Mouse (Mus musculus) kidney, adult 18-20 months (tissue): ENCODE data around the gene Pp2d1.
"Not testable (repeated sequence)": the region's sequence is repeated elsewhere in the genome, so short reads cannot be mapped to it uniquely, and the experiment has no call there.

ENCODE experiments used
- DNase-seq: peaks from one replicate; pipeline ENCODE4 v3.0.0; 2021

Gene Pp2d1

DNA sequence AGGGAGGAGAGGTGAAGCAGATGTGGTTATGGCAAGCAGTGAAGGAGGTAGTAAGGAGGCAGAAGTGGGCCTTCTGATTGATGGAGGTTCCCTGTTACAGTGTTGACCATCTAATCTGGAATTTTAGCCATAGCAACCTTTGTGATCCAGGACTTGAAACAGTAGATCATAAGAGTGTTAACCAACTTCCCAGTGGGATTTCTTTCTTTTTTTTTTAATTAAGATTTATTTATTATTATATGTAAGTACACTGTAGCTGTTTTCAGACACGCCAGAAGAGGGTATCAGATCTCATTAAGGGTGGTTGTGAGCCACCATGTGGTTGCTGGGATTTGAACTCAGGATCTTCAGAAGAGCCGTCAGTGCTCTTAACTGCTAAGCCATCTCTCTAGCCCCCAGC, at the start of gene Pp2d1:
Pp2d1 (minus strand) TSS at position 101 of the 400 bp plus-strand sequence.
- DNase-seq, result not testable (repeated sequence)

DNA sequence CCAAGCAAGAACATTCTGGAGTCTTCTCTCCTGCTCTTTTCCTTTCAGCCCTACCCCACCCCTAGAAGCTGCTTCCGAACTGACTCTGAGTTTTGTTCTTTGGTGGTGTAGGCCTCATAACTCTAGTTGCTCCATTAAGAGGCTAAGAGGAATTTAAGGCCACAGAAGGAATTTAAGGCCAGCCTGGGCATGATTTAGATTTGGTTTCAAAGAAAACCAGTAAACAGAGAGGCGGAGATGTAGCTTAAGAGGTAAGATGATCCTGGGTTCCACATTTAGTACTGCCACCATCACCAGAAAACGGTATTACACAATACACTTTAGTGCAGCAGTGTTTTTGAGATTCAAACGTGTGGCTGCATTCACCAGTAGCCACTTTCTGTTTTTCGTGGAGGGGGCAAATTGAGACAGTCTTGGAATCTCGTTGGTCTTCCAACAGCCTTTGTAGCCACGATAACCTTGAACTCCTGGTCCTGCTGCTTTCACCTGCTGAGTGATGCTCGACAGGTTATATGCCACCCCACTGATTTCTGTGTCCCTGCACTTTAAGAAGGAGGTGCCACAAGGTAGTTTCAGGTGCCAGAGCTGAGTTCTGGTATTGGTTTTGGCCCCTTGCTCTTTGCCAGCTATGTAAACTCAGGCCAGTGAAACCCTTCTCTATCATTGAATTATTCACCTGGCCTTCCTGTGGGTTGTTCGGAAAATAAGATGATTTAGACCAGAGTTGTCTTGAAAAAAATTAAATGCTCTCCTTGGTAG, 49.0 kb upstream of the Pp2d1 start:
- no peak for DNase-seq

- peak; percentile 88 for DNase-seq
Observed at GRCm38 (mm10) chr17:53587074-53587851, 48.0 kb upstream of the Pp2d1 start.

DNA sequence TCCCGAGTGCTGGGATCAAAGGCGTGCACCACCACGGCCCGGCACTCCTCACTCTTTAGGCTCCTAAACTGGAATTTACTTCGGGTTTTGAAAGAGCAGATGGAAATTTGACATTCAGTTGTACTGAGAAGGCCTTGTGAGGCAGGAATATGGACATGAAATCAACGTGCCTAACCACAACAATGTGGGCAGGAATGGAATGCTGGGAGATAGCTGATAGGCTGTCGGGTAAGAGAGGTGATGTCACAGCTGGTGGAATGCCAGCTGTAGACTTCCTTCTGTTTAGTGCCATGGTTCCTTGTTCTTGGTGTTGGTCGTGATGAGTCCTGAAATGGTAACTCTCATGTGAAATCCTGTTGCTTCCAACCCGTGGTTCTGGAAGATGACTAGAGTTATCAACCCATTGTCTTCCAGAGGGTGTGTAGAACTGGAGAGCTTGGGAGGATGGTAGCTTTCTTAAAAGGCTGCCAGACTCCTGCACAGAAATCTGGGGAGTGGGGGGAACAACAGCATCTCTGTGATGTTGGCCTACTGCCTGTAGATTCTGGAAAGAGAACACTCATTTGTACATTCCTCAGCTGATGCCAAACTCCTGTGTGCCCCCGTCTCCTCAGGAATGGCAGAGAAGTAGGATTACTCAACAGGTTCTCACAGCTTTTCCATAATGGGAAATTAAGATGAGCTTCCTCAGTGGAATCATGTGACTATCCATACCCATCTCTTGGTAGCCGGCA, 44.8 kb upstream of the Pp2d1 start:
- no peak for DNase-seq

GRCm38 (mm10) chr17:53582805-53583204, 43.6 kb upstream of the Pp2d1 start:
- no peak for DNase-seq

DNA sequence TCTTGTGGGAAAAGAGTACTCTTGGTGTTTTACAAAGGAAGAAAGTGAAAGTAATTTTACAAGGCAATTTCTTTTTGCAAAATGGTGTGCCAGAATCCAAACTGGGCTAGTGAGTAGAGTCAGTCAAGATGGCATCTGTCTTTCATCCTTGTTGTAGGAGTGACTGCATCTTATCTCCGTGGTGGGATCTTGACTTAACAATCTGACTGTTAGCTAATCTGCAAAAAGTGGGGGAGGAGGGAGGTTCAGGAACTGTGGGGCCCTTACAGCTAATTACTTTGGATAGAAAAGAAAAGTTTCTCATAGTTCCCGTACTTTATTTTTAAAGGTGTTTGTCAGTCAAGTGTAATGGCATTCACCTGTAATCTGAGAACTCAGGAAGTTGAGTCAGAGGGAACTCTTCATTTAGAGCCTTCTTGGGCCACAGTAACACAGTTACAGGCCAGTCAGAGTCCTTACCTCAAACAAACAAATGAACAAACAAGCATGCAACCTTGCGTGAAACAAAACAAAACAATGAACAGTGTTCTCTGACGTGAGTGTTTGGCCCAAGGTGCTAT, 42.9 kb upstream of the Pp2d1 start:
- no peak for DNase-seq

- no peak for DNase-seq
Observed at GRCm38 (mm10) chr17:53580237-53580636, 41.0 kb upstream of the Pp2d1 start.

GRCm38 (mm10) chr17:53579612-53580011, 40.4 kb upstream of the Pp2d1 start:
- DNase-seq, result no peak

DNA sequence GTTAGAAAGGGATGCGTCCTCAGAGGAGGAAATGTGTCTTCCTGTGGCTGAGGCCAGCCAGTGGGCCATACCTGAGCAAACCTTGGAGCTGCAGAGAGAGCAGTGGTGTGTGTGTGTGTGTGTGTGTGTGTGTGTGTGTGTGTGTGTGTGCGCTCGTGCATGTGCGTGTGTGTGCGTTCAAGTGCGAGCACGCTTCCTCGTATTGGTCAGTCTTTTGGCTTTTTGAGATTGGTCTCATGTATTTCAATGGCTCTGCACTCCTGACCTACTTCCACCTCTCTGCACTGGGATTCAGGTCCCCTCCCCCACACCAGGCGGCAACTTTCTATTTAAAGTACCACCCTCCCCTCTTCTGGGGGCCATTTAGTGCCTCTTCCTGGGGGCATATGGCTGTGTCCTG, 39.5 kb upstream of the Pp2d1 start:
- no peak for DNase-seq

DNA sequence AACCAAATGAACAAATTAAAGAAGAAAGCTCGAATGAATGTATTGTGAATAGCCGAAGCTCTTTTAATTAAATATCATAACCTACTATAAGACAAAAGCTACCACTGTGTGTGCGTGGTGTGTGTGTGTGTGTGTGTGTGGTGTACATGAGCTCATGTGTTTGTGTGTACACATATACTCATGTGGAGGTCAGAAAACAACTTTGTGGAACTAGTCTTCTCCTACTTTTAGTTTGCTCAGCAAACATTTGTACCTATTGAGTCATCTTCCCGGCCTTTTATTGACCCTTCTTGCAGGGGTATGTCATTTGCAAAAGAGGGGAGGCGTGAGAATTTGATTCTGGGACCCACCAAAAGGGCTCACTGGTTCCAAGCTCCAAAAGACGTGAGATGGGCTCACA, 39.0 kb upstream of the Pp2d1 start:
- no peak for DNase-seq

DNA sequence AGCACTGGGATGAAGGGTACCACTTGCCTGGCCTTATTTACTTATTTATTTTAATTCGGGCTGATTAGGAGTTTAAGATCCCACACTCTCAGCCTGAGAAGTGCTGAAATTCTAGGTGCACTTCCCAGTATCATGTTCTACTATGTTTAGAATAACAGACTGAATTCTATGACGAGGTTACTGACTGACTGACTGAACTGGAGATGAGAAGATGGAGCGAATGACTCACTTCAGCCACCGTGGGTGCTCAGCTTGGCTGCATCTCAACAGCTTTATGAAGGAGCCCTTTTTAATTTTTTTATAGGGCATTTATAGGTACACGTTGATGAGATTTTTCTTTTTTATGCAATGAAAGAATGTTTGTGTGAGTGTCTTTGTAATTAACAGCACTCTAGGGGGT, 38.5 kb upstream of the Pp2d1 start:
- no peak for DNase-seq

DNA sequence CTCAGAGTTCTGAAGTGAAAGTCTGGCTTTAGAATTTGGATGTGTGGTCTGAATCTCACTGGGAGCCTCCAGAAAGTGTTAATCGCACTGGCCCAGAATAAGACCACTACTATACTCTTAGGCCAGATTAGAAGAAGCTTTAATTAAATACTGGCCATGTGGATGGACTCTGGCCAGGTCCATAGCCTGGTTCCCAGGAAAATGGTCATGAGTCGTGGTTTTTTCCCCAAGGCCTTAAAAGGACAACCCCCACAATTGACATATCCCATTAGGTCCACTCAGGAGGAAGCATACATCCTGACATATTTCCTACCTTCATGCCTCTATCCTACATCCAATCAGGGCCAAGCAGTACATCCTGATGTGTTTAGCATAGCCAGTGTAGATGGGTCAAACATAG, 37.9 kb upstream of the Pp2d1 start:
- DNase-seq, result no peak

DNA sequence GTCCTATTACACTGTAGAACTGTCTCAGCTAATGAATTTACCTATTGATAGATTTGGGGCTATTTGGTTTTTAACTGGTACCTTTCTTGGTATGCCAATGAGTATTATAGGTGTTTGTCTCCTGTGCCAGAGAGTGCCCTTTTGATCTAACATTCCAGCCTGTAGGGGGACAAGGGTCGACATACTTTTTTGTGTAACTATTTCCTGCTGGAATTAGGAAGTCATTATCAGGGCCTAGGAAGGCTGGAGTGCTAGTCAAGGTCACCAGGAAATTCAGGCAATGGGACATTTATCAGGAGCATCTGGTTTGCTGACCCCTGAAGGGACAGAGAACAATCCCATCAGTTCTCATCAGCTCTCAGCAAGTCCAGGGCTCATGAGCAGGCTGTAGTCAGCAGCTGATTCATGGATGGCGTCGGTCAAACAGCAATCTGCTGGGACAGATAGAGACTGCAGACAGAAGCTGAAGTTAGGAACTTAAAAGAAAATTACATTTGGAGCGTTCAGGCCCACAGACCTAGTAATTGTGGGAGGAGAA, 33.8 kb upstream of the Pp2d1 start:
- no peak for DNase-seq

- not testable (repeated sequence) for DNase-seq
Observed at GRCm38 (mm10) chr17:53570932-53571331, 31.7 kb upstream of the Pp2d1 start.

DNA sequence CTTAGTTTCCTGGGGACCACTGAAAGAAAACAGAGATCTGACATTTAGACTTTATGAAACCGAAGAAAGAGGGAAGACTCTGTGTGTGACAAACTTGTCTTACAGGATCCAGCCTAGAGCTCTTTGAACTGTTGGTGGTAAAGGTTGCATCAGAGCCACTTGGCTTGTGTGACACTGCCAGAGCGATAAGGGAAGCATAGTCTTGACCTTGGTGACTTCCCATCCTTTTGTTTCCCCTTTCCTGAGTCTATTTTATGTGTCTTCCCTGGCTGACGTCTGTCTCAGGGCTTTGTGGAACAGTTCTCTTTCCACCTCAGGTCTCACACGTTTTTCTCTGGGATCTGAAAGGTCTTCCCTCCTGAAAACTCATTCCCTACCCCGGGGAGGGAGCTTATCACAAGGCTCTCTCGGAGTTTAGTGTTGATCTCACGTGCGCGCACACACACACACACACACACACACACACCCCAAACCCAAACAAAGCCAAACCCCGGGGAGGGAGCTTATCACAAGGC, 31.2 kb upstream of the Pp2d1 start:
- DNase-seq, result no peak

GRCm38 (mm10) chr17:53569829-53570228, 30.6 kb upstream of the Pp2d1 start:
- peak; percentile 71 for DNase-seq

- no peak for DNase-seq
Observed at GRCm38 (mm10) chr17:53568734-53569386, 29.6 kb upstream of the Pp2d1 start.

DNA sequence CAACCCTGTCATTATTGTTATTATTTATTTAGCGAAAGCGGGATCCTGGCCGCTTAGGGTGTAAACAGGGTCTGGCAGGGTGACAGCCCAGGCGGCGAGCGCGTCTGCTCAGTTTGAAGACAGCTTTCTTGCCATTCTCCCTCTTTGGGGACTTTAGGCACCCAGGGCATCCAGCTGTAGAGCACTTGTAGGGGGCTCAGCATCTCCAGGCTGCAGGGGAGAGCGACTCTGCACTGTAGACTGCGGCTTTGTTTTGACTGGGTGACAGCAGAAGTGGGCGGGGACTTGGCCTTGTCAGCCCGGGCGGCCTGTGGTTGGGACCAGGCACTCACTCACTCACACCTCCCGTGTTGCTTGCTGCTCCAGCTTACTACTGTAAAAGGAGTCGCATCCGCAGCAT, 28.9 kb upstream of the Pp2d1 start:
- peak; percentile 83 for DNase-seq

DNA sequence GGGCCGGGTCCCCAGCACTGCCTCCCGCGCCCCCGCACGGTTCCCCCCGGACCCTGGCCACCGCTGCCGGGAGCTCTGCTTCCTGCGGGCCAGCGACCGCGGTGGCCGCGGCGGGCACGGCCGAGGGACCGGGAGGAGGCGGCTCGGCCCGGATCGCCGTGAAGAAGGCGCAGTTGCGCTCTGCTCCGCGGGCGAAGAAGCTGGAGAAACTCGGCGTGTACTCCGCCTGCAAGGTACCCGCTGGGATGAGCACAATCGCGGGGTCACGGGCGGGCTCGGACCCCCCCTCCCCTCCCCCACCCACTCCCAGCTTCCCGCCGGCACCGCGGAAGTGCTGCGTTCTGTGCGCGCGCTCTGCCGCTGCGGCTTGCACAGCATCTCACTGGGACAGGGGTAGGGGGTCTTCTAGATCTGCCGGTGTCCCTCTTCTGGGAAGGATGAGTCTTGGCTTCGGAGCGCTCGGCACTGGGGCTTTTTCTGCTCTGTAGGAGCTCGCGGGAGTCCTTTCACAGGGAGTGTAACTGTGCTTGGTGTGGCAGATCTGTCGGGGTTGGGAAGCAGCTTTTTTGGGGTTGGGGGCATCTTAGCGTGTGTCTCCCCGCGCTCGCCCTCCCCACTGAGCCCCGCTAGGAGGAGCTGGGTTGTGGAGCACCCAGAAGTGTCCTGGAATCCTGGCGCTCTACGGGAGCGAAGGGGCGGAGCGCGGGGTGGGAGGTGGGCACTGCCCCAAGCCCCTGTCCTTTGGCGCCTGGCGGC, 28.3 kb upstream of the Pp2d1 start:
- peak; percentile 79 for DNase-seq

DNA sequence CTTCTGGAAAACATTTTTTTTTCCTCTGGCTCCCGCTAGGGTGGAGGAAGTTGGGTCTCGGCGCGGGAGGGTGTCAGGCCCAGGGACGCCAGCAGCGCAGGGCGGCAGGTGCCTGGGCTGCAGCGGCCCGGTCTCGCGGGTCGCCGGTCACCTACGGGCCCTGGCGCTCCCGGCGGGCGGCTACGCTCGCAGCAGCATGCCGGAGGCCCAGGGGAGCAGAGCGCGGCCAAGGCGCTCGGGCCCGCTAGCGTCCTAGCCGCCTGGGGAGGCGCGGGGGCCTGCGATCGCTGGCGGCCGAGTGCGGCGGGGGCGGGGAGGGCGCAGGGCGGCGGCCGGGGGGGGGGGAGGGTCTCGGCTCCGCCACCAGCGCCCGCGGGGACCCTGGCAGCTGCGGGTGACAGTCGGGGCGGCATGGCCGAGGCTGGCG, 27.7 kb upstream of the Pp2d1 start:
- peak; percentile 84 for DNase-seq

DNA sequence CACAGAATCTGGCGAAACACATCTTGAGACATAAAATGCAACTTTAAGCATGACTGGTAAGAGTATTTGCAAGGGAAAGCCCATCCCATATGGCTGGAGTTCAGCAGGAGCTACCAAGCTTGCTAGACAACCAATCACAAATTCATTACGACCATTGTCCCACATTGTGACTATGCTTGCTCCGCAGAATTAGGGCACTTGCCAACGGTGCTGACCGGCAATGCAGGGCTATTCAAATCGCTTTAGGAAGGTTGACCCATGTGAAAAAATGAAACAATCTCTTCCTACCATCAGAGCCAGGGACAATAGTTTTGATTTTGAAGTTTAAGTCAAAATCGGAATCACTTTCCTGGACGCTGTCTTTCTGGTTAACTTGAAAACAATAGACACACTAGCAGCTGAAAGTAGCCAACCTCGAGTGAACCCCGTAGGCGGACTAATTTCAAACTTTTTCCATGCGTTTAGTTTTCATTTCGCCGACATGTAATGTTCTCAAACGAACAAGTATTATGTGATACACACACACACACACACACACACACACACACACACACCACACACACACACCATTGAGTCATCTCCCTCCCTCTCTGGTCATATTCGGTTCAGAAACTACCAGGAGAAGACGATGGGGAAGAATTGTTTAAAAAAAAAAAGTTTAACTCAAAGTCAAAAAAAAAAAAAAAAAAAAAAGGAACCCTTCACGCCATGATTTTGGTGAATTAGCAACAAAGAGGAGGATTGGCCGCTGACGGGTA, 27.1 kb upstream of the Pp2d1 start, which contains the start of gene Kat2b:
Kat2b (plus strand) TSS at position 701 of the 758 bp plus-strand sequence.
- peak; percentile 55 for DNase-seq
